Mouse (Mus musculus): Measurements from ENCODE around the gene Arid3c.

DNA sequence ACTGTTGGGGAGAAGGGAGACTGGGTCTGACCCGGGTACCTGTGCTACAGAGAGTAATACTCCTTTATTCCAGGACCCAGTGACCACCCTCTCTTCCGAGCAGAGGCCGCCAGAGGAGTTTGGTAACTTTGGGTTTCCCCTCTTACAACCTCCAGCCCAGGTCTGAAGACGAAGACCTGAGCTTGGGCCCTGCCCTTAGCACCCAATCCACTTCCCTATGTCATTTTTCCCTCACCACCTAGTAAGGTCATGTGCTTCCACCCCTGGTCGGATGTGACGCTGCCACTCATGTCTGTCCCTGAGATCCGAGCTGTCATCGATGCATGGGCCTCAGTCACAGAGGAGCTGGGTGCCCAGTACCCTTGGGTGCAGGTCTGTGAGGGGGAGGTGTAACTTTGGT is 25.5 kb upstream of the Arid3c start:
- TF ChIP-seq POLR2A (IDR thresholded peaks at IDR 0.05; ENCODE audit: insufficient read depth, low read depth, low read length) (no peak), CTCF (IDR thresholded peaks at IDR 0.05; ENCODE audit: insufficient read depth, low read depth, low read length) (no peak)

Data from olfactory bulb, adult 2 months (tissue).